Mouse (Mus musculus): Measurements from ENCODE around the gene Cbx8.

DNA sequence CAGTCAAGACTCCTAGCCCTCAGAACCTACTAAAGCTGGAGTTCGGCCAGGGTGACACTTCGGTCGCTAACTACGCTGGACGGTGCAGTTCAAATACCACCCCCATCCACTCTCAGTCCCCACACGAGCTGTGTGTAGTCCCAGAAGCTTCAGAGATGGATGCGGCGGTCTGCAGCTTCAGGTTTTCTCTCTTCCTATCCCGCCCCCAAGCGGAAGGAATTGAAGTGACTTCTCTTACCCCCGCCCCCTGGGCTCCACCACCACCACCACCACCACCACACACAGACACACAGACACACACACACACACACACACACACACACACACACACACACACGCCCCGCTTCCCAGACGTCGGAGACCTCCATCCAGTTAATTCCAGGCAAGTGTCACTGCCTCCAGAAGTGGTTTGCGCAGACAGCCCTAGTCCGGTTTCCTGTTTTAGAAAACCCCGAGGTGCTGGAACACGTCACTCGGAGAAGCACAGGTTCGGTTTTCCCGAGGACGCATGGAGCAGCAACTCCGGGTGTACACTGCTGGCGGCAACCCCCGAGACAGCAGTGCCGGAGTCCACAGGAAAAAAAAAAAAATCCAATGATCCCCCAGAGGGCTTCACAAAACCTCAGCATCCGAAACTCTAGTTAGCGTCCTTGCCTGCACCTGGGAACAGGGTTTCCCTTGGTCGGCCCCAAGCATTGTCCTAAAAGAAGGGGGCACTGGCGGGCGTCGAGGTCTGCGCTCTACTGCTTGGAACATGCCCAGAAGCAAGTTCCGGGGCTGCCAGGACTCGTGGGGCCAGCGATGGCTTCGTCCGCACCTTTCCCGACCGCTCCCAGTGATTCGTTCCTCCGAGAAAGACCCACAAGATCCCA is 6.7 kb upstream of the Cbx8 start:
- no peak for TF ChIP-seq MAX (IDR thresholded peaks at IDR 0.05)
- TF ChIP-seq CTCF (IDR thresholded peaks at IDR 0.05; ENCODE audit: control insufficient read depth, insufficient read depth, insufficient read length), result no peak
- no peak for TF ChIP-seq MYOD1 (IDR thresholded peaks at IDR 0.05; ENCODE audit: control insufficient read depth, insufficient read length, low read depth)
- TF ChIP-seq USF1 (IDR thresholded peaks at IDR 0.05; ENCODE audit: low read depth), result no peak
- no peak for TF ChIP-seq CEBPB (IDR thresholded peaks at IDR 0.05; ENCODE audit: low read depth)
- no peak for TF ChIP-seq FOSL1 (IDR thresholded peaks at IDR 0.05; ENCODE audit: insufficient read depth, low read length, poor library complexity, severe bottlenecking)
